Mouse (Mus musculus) adrenal gland, adult 18-20 months (tissue): ENCODE measurements around the gene Prorsd1. TPM values are rescaled to one million over a fixed set of nuclear protein-coding genes. Genes with fewer than 3 reads are reported as not detected.
"Not testable (repeated sequence)": the region's sequence is repeated elsewhere in the genome, so short reads cannot be mapped to it uniquely, and the experiment has no call there.

Experiments
- DNase-seq, 2 experiments: peaks; one replicate each; pipeline ENCODE4 v3.0.0; 2021 to 2022; ENCODE audit warnings: low spot score in 2 of 2
- long read RNA-seq, 2 experiments: library from polyadenylated mRNA; stranded (forward); transcript quantifications; one replicate each; pipeline ENCODE4 v2.0.0; 2021
- total RNA-seq, 2 experiments: library from RNA; stranded (reverse); gene quantifications; 1 replicate in 1 of 2; 2 replicates in 1 of 2; pipeline ENCODE4 v1.2.3; 2021

Gene Prorsd1
- 10 to 100 TPM; 25.4 to 28.1 TPM for total RNA-seq
- long read RNA-seq, experiment 1, transcript Prorsd1-201 (2 exons, 918 nt), result major isoform, 6 of 7 reads
- long read RNA-seq, experiment 1, partial matches to known transcripts, result 1 of 7 reads
- long read RNA-seq, experiment 1, other reads (novel, unspliced or antisense), result 0 of 7 reads
- long read RNA-seq, experiment 2, transcript Prorsd1-201 (2 exons, 918 nt), result major isoform, 23 of 28 reads
- long read RNA-seq, experiment 2, partial matches to known transcripts, result 1 of 28 reads
- long read RNA-seq, experiment 2, other reads (novel, unspliced or antisense), result 0 of 28 reads

- peak; percentile 86 to 88 for DNase-seq
Measured at GRCm38 (mm10) chr11:29514682-29515412, at the start of gene Prorsd1. Prorsd1 (minus strand) TSS chr11:29515033.

DNA sequence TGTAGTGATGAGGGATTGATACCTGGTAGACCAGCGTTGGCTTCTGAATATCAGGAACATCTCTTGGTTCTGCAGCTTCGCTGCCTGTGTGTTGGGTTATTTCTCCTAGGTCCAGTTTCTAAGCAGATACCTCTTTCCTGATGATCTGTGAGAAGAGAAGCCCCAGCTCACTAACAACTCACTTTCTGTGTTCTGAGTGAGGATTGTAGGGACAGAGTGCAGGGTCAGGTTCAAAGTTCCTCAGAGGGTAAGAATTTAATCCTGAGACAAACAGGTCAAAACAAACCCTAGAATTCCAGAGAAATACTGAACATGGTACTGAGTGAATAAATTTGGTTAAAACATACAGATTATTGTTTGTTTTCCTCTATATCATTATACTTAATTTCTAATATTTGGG, 48.6 kb upstream of the Prorsd1 start:
- no peak for DNase-seq

DNA sequence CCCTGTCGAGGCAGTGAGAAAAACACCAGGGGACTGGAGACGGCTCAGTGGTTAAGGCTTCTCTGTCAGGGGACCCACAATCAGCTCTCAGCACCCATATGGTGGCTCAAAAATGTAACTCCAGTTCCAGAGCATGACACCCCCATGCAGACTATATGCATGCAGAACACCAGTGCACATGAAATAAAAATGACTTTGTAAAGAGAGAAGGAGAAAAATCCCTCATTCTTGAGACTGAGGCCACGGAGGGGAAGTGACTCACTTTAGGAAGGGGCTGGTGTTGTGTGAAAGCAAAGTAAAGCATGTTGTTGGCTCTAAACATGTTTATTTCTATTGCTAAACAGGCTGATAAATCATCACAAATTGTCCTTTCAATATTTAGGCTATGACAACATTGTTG, 46.2 kb upstream of the Prorsd1 start:
- DNase-seq, result no peak

GRCm38 (mm10) chr11:29560452-29560851, 45.6 kb upstream of the Prorsd1 start:
- no peak for DNase-seq

DNA sequence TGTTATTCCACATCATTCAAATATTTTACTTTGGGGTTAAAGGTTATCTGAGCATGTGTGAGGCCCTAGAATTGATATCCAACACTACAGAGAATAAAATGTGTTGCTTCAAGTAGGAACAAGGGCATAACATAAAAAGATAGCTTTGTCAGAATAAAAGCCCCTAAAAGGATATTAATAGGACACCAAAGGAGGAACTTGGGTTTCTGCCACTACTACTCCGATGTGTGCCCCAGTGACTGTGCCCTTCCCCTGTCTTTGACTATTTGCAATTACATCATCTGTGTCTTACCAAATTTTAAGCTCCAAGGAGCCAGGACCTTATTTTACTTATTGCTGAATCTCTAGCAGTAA, 34.6 kb upstream of the Prorsd1 start:
- DNase-seq, result no peak

GRCm38 (mm10) chr11:29548504-29549424, 33.9 kb upstream of the Prorsd1 start:
- DNase-seq, result no peak

DNA sequence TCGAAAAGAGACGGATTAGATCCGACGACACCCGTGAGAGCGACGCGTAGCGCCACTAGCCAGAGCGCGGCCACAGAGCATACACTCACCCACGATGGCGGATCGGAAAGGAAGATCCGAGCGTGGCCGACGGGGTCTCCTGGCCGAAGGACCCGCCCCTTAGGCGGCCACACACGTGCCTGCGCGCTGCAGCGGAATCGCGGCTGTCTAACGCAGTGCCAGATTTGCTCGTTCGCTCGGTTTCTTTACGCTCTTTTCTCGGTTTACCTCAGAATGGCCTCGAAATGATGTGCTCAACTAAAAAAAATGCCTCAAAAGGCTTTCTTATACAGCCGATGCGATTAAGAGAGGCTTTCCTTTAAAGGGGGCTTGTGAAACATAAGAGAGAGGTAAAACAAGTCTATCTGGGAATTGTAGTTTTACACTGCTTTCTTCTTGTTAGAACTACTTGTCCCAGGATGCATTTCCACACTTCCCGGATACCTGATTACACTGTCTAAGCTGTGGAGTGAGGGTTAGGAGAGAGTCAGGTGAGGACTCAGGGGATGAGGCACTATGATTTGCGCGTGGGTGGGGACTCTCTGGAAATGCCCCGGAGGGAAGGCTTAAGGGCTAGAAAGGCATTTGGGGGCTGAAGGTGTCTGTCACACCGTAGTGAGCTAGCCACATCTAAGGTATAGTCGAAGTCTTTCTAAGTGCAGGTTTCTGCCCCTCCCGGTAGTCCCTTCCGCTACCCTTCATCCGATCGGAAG, 33.1 kb upstream of the Prorsd1 start, which contains the start of the genes Clhc1 and Rps27a:
Clhc1 (plus strand) TSS at position 199 of the 752 bp plus-strand sequence.
Rps27a (minus strand) TSS at position 358 of the 752 bp plus-strand sequence.
- DNase-seq, result peak; percentile 89 to 94

- DNase-seq, result no peak
Measured at GRCm38 (mm10) chr11:29547249-29547751, 32.5 kb upstream of the Prorsd1 start.

DNA sequence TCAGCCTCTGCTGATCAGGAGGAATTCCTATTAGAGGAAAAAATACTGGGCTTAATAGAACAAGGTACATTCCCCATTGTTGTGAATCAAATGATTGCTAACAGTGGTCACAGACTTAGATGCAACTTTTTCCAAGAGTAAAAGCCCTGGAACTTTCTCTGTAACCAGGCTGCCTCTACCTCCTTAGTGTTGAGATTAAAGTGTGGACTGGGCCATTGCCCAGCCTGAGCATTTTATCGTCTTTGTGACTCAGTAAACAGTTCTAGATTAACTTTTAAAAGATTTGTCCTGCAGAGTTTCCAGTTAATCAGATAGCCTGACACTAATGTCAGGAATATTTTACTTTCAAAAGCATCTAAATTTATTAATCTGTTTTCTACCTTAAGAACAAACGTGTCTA, 31.9 kb upstream of the Prorsd1 start:
- DNase-seq, result no peak

- DNase-seq, result not testable (repeated sequence)
Measured at GRCm38 (mm10) chr11:29546297-29546696, 31.5 kb upstream of the Prorsd1 start.

DNA sequence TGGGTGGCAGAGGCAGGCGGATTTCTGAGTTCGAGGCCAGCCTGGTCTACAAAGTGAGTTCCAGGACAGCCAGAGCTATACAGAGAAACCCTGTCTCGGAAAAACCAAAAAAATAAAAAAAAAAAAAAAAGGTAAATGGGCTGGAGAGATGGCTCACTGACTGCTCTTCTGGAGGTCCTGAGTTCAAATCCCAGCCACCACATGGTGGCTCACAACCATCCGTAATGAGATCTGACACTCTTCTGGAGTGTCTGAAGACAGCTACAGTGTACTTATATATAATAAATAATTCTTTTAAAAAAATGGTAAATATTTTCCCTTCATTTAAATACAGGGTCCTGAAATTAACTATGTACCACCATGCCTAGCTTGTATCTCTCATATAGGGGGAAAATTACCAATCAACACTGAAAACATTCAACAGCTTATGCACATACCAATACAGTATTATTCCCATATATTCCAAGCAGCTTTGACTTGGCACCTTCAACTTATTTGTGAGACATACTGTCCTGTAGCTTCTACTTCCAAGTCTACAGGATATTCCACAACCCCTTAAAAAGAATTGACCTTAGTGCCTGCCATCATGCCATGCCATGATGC, 30.4 kb upstream of the Prorsd1 start:
- DNase-seq, result not testable (repeated sequence)

DNA sequence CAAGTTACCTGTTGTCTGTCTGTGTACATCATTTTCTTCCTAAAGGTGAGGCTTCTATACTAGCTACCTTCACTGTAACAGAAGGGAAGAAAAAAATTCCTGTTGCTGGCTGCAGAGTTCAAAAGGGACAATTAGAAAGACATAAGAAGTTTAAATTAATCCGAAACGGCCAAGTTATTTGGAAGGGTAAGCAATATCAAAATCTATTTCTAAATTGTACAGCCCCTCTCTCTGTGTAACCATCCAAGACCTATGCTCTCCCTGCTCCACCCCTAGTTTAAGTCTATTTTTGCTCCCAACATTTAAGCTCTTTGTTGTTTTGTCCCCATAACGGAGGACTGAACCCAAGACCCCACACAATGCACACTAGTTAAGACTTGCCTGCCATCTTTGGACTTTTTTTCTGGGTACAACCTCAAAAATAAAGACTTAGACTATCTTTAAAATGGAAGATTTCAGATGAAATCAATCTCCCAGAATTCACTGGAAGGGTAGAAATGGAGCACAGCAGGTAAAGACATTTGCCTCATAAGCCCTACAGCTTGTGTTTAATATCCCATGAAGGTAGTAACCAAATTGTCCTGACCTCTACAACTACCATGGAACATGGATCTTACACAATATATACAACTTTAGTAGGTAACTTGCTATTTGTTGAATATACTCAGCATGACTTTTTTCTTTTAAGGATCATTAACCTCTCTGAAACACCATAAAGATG, 29.6 kb upstream of the Prorsd1 start:
- no peak for DNase-seq

GRCm38 (mm10) chr11:29538201-29538600, 23.4 kb upstream of the Prorsd1 start:
- DNase-seq, result no peak

GRCm38 (mm10) chr11:29525988-29526794, 11.4 kb upstream of the Prorsd1 start, which contains the start of gene Mtif2:
Mtif2 (plus strand) TSS chr11:29526408.
- peak; percentile 64 to 69 for DNase-seq

DNA sequence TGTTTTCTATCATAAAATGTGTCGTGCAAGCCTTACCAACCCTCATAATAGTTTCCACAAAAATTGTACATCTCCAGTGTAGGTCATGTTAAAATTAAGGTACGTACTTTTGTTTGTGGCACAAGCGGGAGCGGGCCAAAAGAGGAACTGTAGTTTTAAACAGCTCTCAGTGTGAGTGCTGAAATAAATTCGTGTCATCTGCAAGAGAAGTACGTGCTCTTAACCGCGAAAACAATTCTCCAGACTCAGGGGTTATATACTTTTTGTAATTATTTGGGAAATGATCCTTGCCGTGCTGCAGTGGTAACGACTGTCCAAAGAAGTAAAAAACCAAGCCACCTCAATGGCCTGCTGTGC, 530 bp downstream of the Prorsd1 start:
- DNase-seq, result no peak

DNA sequence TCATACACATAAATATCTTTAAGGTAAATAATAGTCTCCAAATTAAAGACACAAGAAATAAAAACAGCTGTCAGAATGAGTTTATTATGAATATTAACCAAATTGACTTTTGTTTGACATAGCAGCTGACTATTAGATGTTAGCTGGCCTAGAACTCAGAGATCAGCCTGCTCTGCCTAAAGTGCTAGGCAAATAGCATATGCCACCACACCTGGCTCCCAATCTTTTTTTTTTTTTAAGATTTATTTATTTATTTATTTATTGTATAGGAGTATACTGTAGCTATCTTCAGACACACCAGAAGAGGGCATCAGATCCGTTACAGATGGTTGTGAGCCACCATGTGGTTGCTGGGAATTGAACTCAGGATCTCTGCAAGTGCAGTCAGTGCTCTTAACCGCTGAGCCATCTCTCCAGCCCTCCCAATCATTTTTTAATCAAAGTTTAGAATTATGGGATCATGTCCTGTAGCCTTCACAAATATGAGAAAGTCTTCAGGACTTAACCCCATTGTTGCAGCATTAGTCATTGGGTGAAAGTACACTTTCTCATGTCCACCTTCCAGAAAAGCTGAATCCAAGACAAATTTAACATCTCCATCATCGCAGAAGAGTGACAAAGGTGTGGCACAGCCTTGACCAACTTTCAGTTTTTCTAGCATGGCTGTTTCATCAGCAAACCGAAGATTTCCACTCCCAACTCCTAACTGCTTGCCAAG, 1.9 kb downstream of the Prorsd1 start:
- DNase-seq, result no peak

GRCm38 (mm10) chr11:29509421-29509820, 5.4 kb downstream of the Prorsd1 start:
- DNase-seq, result no peak
